Mouse (Mus musculus) lung, postnatal 0 days (tissue): ENCODE measurements at regions not wholly inside any gene's neighbourhood (a gene's known extent, or its start where the extent isn't known, plus 50 kb on each side); places are given as distances from the start of the nearest gene placed in this dataset.

Experiments
- ATAC-seq: fragments of 200-750 bp; cut with Nextera tagmentation; 2 replicates; pipeline ENCODE4 v1.8.0; 2017; ENCODE audit warnings: moderate library complexity
- DNase-seq: peaks from one replicate; pipeline ENCODE4 v3.0.0-alpha.2; 2016; ENCODE audit warnings: low spot score
- H3K27ac ChIP-seq: fragments of 300-500 bp; sonication (generic); 2 replicates; pipeline ENCODE4 v1.5.1; 2014; ENCODE audit warnings: antibody characterized with exemption, mild to moderate bottlenecking, low read length, mixed read lengths
- H3K27me3 ChIP-seq: fragments of 300-500 bp; sonication (generic); replicated peaks from 2 replicates; pipeline ENCODE4 v1.6.1; 2014; ENCODE audit warnings: low read length, mixed read lengths; ENCODE audit not compliant: insufficient read depth
- H3K36me3 ChIP-seq: fragments of 300-500 bp; sonication (generic); 2 replicates; pipeline ENCODE4 v1.6.1; 2014; ENCODE audit warnings: low read length, mixed read lengths; ENCODE audit not compliant: insufficient read depth
- H3K4me1 ChIP-seq: fragments of 300-500 bp; sonication (generic); 2 replicates; pipeline ENCODE4 v1.6.1; 2014; ENCODE audit warnings: antibody characterized with exemption, low read depth, low read length, mixed read lengths; ENCODE audit not compliant: insufficient read depth
- H3K4me2 ChIP-seq: fragments of 300-500 bp; sonication (generic); replicated peaks from 2 replicates; pipeline ENCODE4 v1.6.1; 2014; ENCODE audit warnings: low read depth, mild to moderate bottlenecking, low read length, moderate library complexity, mixed read lengths
- H3K4me3 ChIP-seq: fragments of 300-500 bp; sonication (generic); 2 replicates; pipeline ENCODE4 v1.5.1; 2014; ENCODE audit warnings: low read depth, low read length
- H3K9ac ChIP-seq: fragments of 300-500 bp; sonication (generic); replicated peaks from 2 replicates; pipeline ENCODE4 v1.6.1; 2014; ENCODE audit warnings: low read depth, mild to moderate bottlenecking
- H3K9me3 ChIP-seq: fragments of 300-500 bp; sonication (generic); 2 replicates; pipeline ENCODE4 v1.6.1; 2016; ENCODE audit warnings: low read length, mixed read lengths
- CTCF ChIP-seq: IDR thresholded peaks from 2 replicates; pipeline ENCODE4 v1.5.1; 2016; ENCODE audit warnings: antibody characterized with exemption, mild to moderate bottlenecking
- EP300 ChIP-seq: IDR thresholded peaks from 2 replicates; pipeline ENCODE4 v1.6.1; 2016; ENCODE audit warnings: antibody characterized with exemption, mild to moderate bottlenecking, control low read depth
- WGBS: fragments of 180-500 bp; shearing (Covaris S2); extraction: QIAGEN DNeasy Blood & Tissue Kit; methylation state at CpG from one replicate; pipeline ENCODE4 v1.1.7; 2014; 5-methylcytosine and 5-hydroxymethylcytosine counted together

DNA sequence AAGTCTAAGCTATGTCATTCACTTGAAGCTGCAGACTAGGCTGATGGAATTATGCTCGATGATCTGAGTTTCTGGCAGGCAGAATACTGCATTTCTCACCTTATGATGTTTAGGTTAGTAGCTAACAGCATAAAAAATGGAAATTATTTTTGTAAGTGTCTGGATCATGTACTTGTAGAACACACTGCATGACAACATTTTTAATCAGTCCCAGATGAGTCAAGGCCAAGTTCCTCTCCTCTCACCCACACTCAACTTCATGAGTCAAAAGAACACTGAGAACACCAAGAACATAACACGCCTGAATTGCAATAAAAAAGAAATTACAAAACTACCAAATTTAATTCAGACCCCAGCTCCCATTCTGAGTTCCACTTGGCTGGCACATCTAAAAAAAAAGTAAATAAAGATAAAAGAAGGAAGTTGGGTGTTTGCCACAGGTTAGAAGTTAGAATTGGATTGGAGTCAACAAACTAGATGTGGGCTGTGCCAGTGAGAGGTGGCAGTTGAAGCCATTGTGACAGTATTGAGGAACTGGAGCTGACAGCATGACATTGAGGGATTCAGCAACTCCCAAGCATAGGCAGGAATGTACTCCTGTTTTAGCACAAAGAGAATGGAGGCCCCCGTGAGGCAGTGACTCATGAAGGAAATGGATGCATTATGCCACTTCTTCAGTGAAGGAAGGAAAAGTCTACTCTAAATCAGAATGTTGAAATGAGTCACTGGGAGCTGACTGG, 222.8 kb upstream of the 4931408C20Rik start:
- Histone ChIP-seq H3K9me3 (no peaks in the 10 kb centered on the region), H3K4me2 (no peak overlapping the region), H3K27me3 (no peaks in the 10 kb centered on the region), H3K36me3 (no peaks in the 10 kb centered on the region), H3K4me3 (no peak overlapping the region), H3K27ac (no peak overlapping the region), H3K4me1 (no peaks in the 10 kb centered on the region), H3K9ac (no peak overlapping the region)
- WGBS, result 42% methylated on average over 3 of the region's 3 CpGs
- no peak for TF ChIP-seq EP300
- TF ChIP-seq CTCF, result no peak
- peak; percentile 6 for DNase-seq
- no peak; the same call in 1 of the 2 replicates for ATAC-seq

DNA sequence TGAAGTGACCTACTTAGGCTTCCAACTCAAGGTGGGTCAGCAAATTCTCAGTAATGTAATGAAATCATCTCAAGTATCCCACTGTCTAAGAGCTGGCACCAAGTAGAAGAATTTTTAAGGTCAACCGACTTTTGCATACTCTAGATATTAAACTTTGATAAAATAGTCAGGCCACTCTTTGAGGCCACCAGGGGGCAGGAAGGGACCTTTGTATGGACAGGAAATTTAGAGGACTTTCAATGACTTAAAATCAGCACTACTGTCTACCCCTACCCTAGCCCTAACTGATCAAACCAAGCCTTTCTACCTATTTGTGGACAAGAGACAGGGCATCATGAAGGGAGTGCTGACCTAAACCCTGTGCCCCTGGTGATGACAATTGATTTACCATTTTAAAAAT, 215.0 kb upstream of the 4931408C20Rik start:
- H3K36me3 ChIP-seq, result no peaks in the 10 kb centered on the region
- H3K4me2 ChIP-seq, result no peak overlapping the region
- H3K27me3 ChIP-seq, result no peaks in the 10 kb centered on the region
- H3K27ac ChIP-seq, result no peak overlapping the region
- H3K9me3 ChIP-seq, result no peaks in the 10 kb centered on the region
- H3K4me3 ChIP-seq, result no peak overlapping the region
- ATAC-seq (no peak), DNase-seq (no peak)
- no peaks in the 10 kb centered on the region for H3K4me1 ChIP-seq
- TF ChIP-seq EP300 (no peak), CTCF (no peak)
- WGBS, result 76% methylated on average over 1 of the region's 1 CpGs
- H3K9ac ChIP-seq, result no peak overlapping the region

DNA sequence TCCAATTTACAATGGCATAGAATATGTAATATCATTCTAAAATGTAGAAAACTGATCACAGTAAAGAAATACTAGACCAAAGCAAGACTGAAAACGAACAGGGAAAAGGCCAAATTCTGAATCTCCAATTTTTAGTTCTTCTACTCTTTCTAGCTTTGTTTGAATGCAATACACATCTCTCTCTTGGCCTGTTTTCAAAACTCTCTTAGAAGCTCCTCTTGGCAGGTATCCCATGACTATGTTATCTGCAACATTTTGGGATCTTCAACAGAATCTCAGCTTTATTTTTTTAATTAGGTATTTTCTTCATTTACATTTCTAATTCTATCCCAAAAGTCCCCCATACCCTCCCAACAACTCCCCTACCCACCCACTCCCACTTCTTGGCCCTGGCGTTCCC, 170.2 kb upstream of the 4931408C20Rik start:
- H3K27me3 ChIP-seq, result no peaks in the 10 kb centered on the region
- no peaks in the 10 kb centered on the region for H3K9me3 ChIP-seq
- DNase-seq, result no peak
- H3K4me1 ChIP-seq, result no peaks in the 10 kb centered on the region
- no peak overlapping the region for H3K4me3 ChIP-seq
- H3K36me3 ChIP-seq, result no peaks in the 10 kb centered on the region
- TF ChIP-seq CTCF (no peak), EP300 (no peak)
- no peak overlapping the region for H3K9ac ChIP-seq
- H3K4me2 ChIP-seq, result no peak overlapping the region
- ATAC-seq, result no peak
- H3K27ac ChIP-seq, result no peak overlapping the region
- 43% methylated on average over 2 of the region's 2 CpGs for WGBS

DNA sequence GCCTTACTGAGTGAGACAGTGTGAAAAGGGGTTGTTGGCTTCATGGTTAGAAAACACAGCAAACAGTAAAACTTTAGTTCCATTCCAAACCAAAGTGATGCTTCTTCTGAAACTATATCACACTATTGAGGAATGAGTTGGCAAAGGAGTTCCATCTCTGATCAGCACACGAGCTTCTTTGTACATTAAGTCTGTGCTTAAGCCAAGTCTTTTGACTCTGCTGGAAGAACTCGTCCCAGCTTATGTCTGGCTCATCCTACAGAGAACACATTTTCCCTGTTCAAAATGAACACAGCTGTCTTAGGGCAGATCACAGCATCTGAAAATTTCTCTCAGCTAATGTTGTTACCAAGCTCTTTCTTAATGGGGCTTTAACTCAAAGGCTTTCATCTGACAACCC, 166.5 kb upstream of the 4931408C20Rik start:
- no peak for DNase-seq
- H3K4me2 ChIP-seq, result no peak overlapping the region
- no peak overlapping the region for H3K9ac ChIP-seq
- WGBS, result 53% methylated on average over 2 of the region's 2 CpGs
- no peaks in the 10 kb centered on the region for H3K4me1 ChIP-seq
- no peaks in the 10 kb centered on the region for H3K27me3 ChIP-seq
- no peak overlapping the region for H3K4me3 ChIP-seq
- no peaks in the 10 kb centered on the region for H3K9me3 ChIP-seq
- no peak overlapping the region for H3K27ac ChIP-seq
- no peaks in the 10 kb centered on the region for H3K36me3 ChIP-seq
- no peak for TF ChIP-seq CTCF
- no peak for ATAC-seq

DNA sequence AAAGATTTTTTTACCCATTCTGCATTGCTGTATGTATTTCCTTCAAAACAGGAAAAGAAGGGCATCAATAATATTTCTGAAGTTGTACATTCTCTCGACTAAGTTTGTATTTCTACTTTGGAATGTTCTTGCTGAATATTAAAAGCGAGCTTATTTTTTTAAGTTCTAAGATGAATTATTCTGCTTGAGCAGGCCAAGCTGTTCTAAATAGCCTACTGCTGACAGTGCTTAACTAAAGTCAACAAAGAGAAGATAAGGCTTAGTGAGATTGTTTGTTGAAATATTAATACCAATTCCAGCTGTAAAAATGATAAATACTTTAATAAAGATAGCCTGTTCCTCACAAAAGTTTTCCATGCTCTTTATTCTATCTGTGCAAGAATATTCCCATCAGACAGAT, 122.0 kb upstream of the 4931408C20Rik start:
- Histone ChIP-seq H3K27ac (no peak overlapping the region), H3K4me1 (no peaks in the 10 kb centered on the region), H3K36me3 (no peaks in the 10 kb centered on the region), H3K9me3 (no peaks in the 10 kb centered on the region), H3K4me2 (no peak overlapping the region), H3K9ac (no peak overlapping the region), H3K27me3 (no peaks in the 10 kb centered on the region), H3K4me3 (no peak overlapping the region)
- 41% methylated on average over 2 of the region's 2 CpGs for WGBS
- TF ChIP-seq EP300, result no peak
- TF ChIP-seq CTCF, result no peak
- no peak for DNase-seq
- no peak for ATAC-seq

DNA sequence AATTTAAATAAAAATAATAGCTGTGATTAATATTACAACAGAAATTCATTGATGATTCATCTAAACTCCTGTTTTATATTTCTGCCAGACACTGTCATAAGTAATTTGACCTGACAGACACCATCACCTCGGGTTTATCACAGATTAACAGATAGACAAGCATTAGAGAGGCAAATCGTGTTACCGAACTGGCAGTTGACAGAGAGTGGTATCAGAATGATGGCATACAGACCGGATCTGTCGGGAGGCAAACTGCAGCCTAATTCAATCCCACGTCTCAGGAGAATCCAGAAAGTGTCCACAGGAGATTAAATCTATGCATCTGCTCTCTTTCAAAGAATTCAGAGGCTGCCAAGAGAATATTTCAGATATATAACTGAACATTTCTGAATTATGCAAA, 77.8 kb upstream of the 4931408C20Rik start:
- Histone ChIP-seq H3K4me3 (no peak overlapping the region), H3K27me3 (no peaks in the 10 kb centered on the region), H3K4me1 (no peaks in the 10 kb centered on the region), H3K36me3 (no peaks in the 10 kb centered on the region), H3K9me3 (no peaks in the 10 kb centered on the region), H3K27ac (no peak overlapping the region), H3K9ac (no peak overlapping the region), H3K4me2 (no peak overlapping the region)
- 59% methylated on average over 6 of the region's 6 CpGs for WGBS
- no peak for TF ChIP-seq EP300
- no peak for TF ChIP-seq CTCF
- ATAC-seq (no peak), DNase-seq (no peak)
